Mouse (Mus musculus): ENCODE results near the gene Slc3a2. TPM values are rescaled to one million over a fixed set of nuclear protein-coding genes. Genes with fewer than 3 reads are reported as not detected.

The Slc3a2 gene
- polyA plus RNA-seq, 1 experiment: 242 TPM

DNA sequence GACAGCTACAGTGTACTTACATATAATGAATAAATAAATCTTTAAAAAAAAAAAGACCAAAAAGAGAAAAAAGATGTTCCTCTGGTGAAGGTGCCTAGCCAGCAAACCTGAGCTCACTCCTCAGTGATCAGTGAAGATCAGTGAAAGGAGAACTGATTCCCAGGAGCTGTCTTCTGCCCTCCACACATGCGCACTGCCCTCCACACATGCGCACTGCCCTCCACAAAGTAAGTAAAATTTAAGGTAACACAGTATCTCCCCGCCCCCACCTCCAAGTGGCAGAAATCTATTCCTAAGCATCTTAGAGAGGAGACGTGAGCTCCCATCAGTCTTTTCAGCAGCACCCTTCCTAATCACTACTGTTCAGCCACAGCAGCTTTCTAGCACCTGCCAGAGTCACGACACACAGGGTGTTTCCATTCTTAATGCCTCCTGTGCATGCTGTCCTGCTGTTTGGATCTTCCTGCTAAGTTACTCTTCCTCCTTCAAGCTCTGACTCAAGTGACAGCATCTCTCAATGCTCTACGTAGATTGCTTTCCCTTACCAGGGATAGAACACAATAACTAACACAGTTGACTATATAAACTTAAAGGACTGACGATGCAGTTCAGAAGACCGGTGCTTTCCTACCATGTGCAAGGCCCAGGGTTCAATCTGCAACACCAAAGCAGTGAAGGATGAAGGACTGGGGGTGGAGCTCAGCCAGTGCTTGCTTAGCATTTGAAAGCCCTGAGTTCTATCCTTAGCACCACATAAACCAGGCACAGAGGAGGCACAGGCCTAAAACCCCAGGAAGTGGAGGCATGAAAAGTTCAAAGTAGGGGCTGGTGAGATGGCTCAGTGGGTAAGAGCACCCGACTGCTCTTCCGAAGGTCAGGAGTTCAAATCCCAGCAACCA, 7.1 kb downstream of the Slc3a2 start:
- no peak for TF ChIP-seq GATA1 (IDR thresholded peaks at IDR 0.05; ENCODE audit: low read length)

DNA sequence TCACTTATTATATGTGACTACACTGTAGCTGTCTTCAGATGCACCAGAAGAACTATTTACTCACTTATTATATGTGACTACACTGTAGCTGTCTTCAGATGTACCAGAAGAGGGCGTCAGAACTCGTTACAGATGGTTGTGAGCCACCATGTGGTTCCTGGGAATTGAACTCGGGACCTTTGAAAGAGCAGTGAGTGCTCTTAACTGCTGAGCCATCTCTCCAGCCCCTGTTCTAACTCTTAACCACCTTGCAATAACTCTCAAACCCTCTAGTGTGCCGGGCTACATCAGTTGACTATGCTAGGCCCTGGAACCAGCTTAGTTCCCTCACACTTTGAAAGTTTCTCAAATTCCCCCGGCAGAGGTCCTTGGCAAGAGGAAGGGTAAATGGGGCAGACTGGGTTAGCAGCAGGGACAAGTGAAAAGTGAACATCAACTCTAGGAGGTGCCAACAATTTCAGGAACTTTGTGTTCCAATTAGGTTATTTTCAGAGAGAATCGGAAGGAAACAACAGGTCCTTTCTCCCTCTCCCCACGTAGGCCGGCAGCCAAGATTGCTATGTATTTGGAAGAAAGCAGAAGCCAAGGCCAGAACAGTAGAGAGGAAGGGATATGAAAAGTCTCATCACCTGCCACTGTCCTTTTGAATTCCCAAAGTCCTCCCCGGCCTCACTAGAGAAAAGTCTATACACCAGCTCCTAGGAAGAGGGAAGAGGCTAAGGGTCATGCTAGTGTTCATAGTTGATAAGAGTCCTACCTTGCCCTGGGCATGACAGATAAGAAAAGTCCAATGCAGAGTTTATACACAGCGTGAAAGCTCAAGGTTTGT, 8.3 kb downstream of the Slc3a2 start:
- TF ChIP-seq GATA1 (IDR thresholded peaks at IDR 0.05; ENCODE audit: low read length): peak; percentile 44

DNA sequence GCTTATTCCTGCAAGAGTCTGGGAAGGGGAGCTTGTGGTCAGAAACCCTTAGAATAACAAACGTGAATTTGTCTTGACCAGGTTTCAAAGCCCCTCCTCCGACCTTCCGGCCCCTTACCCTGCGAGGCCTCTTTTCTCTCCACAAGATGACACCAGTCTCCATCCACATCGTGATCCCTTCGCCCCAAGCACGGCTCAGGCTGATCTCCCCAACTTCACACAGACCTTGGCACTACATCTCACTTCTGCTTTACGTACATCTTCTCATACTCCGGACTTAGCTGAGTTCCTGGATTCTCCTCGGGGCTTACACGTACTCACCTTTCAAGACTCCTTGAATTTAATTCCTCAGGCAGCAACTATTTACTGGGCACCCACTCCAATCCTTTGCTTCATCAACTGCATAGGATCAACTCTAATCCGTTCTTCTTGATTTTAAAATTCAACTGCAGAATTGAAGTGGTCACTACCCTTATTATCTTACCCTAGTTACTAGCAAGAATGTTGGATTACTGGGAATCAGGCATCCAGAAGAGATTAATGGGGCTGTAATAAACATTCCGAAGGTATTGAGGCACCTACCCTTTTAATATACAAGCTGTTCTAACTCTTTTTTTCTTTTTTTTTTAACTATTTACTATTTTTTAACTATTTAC, 9.0 kb downstream of the Slc3a2 start:
- TF ChIP-seq GATA1 (IDR thresholded peaks at IDR 0.05; ENCODE audit: low read length): no peak

DNA sequence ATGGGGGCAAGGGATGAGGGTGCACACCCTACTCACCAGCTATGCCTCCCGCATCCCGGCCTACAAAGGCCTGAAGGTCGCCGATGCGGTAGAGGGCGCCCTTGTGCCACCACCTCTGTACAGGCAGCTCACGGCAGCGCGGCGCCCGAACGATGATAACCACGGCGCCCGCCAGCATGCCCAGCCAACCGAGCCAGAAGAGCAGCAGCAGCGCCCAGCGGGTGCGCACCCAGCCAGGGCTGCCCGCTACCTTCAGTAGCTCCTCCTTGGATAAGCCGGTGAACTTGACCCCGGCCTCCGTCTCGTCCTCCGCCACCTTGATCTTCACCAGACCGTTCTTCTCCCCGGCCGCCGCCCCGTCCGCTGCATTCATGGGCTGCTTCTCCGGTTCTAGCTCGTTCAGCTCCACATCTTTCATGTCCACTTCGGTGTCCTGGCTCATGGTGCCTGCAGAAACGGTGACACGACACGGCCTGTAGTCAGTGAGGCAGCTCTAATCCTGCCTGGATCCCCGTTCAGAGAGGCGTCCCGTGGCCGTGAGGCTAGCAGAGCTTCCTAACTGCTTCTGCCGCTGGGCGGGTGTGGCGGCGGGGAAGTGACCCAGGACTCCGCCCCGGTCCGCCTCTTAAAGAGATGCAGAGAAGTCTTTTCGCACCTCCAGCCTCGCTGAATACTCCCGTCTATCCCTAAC, 9.7 kb downstream of the Slc3a2 start:
- no peak for TF ChIP-seq GATA1 (IDR thresholded peaks at IDR 0.05; ENCODE audit: low read length)

DNA sequence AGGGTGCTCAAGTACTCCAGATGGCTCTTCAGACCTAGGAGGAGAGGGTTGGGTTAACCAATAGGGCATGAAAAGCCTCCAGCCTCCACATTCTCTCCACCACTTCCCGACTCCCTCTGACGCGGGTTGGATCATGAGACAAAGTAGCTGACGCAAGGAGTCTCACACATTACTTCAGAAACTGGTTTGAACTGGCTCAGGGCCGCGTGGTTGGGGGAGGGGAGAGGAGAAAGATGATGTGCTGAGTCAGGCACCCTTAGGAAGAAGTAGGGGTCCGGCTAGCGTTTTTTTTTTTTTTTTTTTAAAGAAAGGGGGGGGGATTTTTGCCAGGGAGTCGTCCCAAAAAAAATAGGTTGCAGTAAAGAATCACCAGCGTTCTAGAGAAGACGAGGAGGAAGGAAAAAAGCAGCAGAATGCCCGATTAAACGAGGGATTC, 10.3 kb downstream of the Slc3a2 start:
- TF ChIP-seq GATA1 (IDR thresholded peaks at IDR 0.05; ENCODE audit: low read length): no peak

DNA sequence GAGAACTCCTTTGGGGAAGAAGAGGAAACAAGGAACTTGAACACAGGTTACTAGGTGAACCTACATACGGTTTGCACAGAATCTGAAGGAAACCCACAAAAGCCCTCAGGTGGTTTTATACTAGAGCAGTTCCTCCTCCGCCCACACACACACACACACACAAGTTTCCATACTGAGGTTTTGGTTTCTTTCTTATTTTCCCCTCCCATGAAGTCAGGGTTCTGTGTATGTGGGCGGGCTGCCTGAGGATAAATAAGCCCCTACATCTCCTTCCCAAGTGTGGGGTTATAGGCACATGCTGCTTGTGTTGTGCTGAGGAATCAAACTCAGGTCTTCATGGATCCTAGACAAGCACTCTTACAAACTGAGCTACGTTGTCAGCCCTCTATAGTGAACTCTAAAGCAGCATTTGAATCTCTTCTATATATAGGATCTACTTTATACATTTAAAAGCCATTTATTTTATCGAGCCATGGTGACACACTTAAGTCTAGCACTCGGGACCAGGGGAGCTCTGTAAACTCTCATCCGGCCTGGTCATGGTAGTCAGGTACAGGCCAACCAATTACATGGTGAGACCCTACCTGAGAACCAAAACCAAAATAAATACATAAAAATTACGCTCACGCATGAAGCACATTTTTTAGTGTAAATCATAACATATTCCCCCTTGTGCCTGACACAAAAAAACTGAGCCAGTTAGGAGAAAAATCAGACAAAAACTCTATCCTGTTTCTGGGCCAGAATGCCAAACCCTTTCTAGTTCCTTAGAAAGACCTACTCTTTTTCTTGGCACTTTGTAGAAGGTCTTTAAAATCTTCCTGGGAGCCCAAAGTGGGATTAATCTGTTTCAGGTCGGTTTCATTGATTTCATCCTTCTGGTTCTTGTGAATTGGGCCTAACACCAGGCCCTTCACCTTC, 11.0 kb downstream of the Slc3a2 start:
- TF ChIP-seq GATA1 (IDR thresholded peaks at IDR 0.05; ENCODE audit: low read length): no peak

DNA sequence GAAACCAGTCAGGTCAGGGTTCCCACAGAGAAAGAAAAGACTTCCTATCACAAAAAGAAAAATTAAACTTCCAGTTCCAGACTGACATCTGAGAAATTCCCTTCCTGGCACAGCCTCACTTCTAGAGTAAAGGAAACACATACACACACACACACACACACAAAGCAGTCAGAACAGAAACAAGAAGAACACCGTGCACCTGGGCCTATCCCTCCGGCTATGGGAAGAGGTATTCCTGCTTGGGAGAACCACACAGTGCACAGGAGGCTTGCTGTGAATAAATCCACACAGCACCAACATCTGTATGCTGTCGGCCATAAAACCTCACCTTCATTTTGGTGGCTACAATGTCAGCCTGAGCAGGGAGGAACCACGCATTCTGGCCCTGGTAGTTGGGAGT, 11.7 kb downstream of the Slc3a2 start:
- TF ChIP-seq GATA1 (IDR thresholded peaks at IDR 0.05; ENCODE audit: low read length): no peak

DNA sequence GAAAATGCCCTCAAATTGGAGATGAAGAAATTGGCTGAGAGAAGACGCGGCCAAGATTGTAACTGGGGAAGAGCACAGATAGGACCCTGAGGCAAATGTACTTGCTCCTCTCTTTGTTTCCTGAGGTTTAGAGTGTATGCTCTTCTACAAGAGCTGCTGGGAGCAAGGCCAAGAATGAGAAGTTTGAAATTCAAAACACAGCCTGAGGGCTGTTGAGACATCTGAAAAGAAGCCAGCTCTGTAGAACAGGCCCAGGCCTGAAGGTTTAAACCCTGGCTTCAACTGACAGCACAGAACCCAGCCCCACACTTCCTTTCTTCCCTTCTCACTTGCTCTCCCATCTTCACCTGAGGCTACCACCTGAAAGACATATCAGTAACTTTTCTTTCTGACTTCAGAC, 13.1 kb downstream of the Slc3a2 start:
- no peak for TF ChIP-seq GATA1 (IDR thresholded peaks at IDR 0.05; ENCODE audit: low read length)

DNA sequence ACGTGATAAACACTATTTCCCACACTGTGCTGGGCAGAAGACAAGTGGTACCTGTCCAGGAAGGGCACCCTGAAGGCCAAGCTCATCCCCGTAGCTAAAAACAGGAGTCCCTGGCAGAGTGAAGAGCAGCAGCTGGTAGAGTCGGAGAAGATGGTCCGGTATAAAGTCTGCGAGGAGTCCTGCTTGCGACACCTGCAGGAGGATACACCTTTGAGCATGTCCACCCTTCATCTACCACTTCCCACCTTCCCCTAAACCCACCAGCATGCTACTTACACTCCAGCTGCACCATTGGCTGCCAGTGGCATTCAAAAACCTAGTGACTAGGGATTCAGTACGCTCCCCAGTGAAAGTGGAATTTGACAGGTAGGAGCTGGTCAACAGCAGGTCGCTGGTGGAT, 14.2 kb downstream of the Slc3a2 start:
- no peak for TF ChIP-seq GATA1 (IDR thresholded peaks at IDR 0.05; ENCODE audit: low read length)

DNA sequence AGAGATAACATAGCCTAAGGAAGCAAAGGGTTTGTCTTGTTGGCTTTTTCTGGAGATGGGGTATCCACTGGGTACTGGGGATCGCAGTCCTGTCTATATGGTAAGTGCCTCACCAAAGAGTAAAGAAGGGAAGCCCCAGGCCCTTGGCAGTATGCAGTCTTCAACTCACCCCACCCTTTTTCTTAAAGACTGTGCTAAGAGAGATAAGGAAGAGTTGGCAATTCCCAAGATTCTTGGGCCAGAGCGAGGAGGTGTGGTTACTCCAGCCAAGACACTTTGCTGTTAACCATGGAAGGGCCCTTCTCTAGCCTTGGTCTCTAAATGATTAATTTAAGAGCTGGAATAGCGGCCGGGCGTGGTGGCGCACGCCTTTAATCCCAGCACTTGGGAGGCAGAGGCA, 16.2 kb downstream of the Slc3a2 start:
- no peak for TF ChIP-seq GATA1 (IDR thresholded peaks at IDR 0.05; ENCODE audit: low read length)

DNA sequence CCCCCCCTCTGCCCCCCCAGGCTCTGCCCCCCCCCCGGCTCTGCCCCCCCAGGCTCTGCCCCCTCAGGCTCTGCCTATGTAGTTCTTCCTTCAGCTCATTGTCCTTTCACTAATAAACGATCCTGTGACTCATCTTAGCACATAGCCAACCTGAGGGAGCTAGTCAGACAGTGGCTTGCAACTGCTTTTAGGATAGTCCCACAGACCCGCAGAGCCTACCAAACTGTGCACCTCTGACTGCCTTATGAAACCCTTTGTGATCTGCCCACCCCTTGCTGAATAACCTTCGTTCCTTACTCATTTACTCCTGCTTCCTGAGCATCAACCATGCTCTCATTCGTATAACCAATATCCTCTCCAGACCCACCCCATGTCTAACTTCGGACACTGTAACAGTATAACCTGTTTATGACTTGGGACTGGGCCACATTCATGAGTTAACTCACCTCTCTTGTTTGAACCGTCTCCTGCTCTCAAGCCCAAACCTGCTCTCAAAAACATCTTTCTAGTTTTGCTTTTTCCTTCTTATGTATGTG, 17.0 kb downstream of the Slc3a2 start:
- no peak for TF ChIP-seq GATA1 (IDR thresholded peaks at IDR 0.05; ENCODE audit: low read length)

DNA sequence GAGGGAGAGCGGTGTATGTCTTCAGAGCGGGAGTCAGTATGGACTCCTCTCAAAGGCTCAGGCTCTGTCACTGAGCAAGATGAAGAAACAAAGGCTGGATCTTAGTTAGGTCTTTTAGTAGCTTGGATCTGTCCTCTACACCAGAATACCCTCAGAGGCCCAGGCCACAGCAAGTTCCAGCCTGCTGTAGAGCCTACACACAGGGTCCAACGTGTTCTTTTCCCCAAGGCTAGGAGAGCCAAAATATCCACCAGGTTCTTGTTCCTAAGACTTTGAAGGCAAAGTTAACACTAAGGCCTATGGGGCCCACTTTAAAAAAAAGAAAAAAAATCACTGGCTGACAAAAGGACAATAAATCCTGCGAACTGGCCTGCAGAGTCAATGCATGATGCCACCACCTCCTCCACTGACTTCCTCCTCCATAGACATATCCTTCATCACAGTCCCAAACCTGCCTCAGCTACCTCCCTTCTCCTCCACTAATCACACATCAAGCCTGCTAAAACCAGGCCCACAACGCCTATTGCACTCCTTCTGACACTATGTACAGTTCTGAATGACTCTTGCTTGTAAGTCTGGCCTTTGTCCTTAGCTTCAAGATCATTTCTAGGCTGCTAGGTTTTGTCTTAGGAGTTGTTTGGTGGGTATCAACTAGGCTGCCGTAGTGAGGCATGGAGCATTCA, 18.0 kb downstream of the Slc3a2 start:
- TF ChIP-seq GATA1 (IDR thresholded peaks at IDR 0.05; ENCODE audit: low read length): no peak

DNA sequence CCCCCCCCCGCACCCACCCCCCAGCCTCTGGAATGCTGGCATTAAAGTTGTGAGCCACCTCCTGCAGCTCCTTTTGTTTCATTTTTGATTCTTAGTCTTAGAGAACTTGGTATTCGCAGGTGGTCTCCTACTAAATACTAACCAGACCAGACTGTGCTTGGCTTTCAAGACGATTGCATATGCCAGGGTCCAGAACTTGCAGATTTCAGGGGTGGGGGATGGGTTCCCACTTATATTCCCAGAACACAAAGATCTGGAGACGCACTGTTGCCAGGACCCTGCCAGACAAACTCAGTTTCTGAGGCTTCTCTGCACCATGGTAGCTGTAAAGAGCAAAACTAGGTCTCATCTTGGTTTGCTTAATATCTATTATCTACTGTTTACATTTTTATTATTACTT, 19.6 kb downstream of the Slc3a2 start:
- TF ChIP-seq GATA1 (IDR thresholded peaks at IDR 0.05; ENCODE audit: low read length): no peak

Data from G1E-ER4 (cell line).